Mouse (Mus musculus) cortical plate, adult 2 months (tissue): ENCODE results near the gene Sipa1.
A peak's percentile ranks its signal among the peaks of the same experiment; 100 is the strongest.

Source experiments
- CTCF ChIP-seq: fragments of 200-500 bp; IDR thresholded peaks from 2 replicates; pipeline ENCODE4 v1.5.1; 2011; ENCODE audit warnings: mild to moderate bottlenecking, control low read depth, low read length; ENCODE audit not compliant: insufficient read depth; ENCODE audit errors: extremely low read depth
- POLR2A ChIP-seq: fragments of 200-500 bp; IDR thresholded peaks from 2 replicates; pipeline ENCODE4 v1.6.1; 2011; ENCODE audit warnings: mild to moderate bottlenecking, low read length, control low read depth; ENCODE audit not compliant: insufficient read depth; ENCODE audit errors: extremely low read depth

GRCm38 (mm10) chr19:5688200-5689087 is 24.9 kb upstream of the Sipa1 start, which contains the start of the genes Map3k11 and Pcnx3:
- TF ChIP-seq POLR2A (peak; percentile 39; the same call in 1 of the 2 replicates), CTCF (no peak)
